Mouse (Mus musculus) liver, embryonic 14.5 days (tissue): ENCODE measurements around the gene 2900026A02Rik. TPM values are rescaled to one million over a fixed set of nuclear protein-coding genes. Genes with fewer than 3 reads are reported as not detected.

Experiments
- ATAC-seq: fragments of 200-750 bp; cut with Nextera tagmentation; 2 replicates; pipeline ENCODE4 v1.8.0; 2017; ENCODE audit warnings: moderate number of reproducible peaks, mild to moderate bottlenecking, moderate library complexity; ENCODE audit not compliant: insufficient read depth
- DNase-seq, 3 experiments: peaks; one replicate each; pipeline ENCODE4 v3.0.0-alpha.2; 2012 to 2013; ENCODE audit warnings: low read depth in 3 of 3, low spot score in 3 of 3
- H3K27ac ChIP-seq: fragments of 300-500 bp; sonication (generic); 2 replicates; pipeline ENCODE4 v1.5.1; 2014; ENCODE audit warnings: moderate library complexity, mild to moderate bottlenecking, control low read depth, inconsistent platforms
- H3K27me3 ChIP-seq: fragments of 300-500 bp; sonication (generic); 2 replicates; pipeline ENCODE4 v1.6.1; 2014; ENCODE audit warnings: mild to moderate bottlenecking, low read length, moderate library complexity; ENCODE audit not compliant: control insufficient read depth, insufficient read depth
- H3K36me3 ChIP-seq: fragments of 300-500 bp; sonication (generic); replicated peaks from 2 replicates; pipeline ENCODE4 v1.6.1; 2014; ENCODE audit warnings: low read depth; ENCODE audit not compliant: control insufficient read depth, insufficient read depth
- H3K4me1 ChIP-seq, 2 experiments: fragments of 200-500 bp in 1 of 2; fragments of 300-500 bp in 1 of 2; sonication (generic) in 1 of 2; replicated peaks; 2 replicates each; pipeline ENCODE4 v1.6.1; 2012 to 2014; ENCODE audit warnings: antibody characterized with exemption in 1 of 2, inconsistent platforms in 1 of 2, low read length in 1 of 2; ENCODE audit not compliant: control insufficient read depth in 2 of 2, insufficient read depth in 2 of 2
- H3K4me2 ChIP-seq: fragments of 300-500 bp; sonication (generic); 2 replicates; pipeline ENCODE4 v1.6.1; 2014; ENCODE audit warnings: low read depth, mild to moderate bottlenecking, control low read depth, moderate library complexity
- H3K4me3 ChIP-seq, 2 experiments: fragments of 200-500 bp in 1 of 2; fragments of 300-500 bp in 1 of 2; sonication (generic) in 1 of 2; 2 replicates each; pipeline ENCODE4 v1.5.1; 2012 to 2014; ENCODE audit warnings: low read depth in 2 of 2, low read length in 2 of 2, mild to moderate bottlenecking in 2 of 2, control low read depth in 1 of 2, inconsistent platforms in 1 of 2, moderate library complexity in 1 of 2; ENCODE audit not compliant: insufficient read depth in 1 of 2
- H3K9ac ChIP-seq: fragments of 300-500 bp; sonication (generic); replicated peaks from 2 replicates; pipeline ENCODE4 v1.6.1; 2014; ENCODE audit warnings: mild to moderate bottlenecking, control low read depth, moderate library complexity
- H3K9me3 ChIP-seq: fragments of 300-500 bp; sonication (generic); 2 replicates; pipeline ENCODE4 v1.6.1; 2016; ENCODE audit warnings: low read length, mixed read lengths; ENCODE audit not compliant: control insufficient read depth
- CTCF ChIP-seq: IDR thresholded peaks from 2 replicates; pipeline ENCODE4 v1.5.1; 2016; ENCODE audit warnings: antibody characterized with exemption, low read depth, control low read depth
- EP300 ChIP-seq: IDR thresholded peaks from 2 replicates; pipeline ENCODE4 v1.6.1; 2016; ENCODE audit warnings: antibody characterized with exemption, low read depth
- WGBS: fragments of 180-500 bp; shearing (Covaris S2); extraction: QIAGEN DNeasy Blood & Tissue Kit; methylation state at CpG from one replicate; pipeline ENCODE4 v1.1.7; 2014; ENCODE audit not compliant: insufficient replicate concordance; 5-methylcytosine and 5-hydroxymethylcytosine counted together
- polyA plus RNA-seq, 2 experiments: library from polyadenylated mRNA; depleted of rRNA in 1 of 2; stranded (reverse) in 1 of 2; unstranded in 1 of 2; fragments of >200 nt; fragmentation: Nextera tagmentation in 1 of 2; extraction: Ambion mirVana in 1 of 2; gene quantifications; 2 replicates each; pipeline versions ENCODE4 v1.2.1 to v1.2.3; 2012 to 2014

2900026A02Rik gene
- polyA plus RNA-seq (2012; rRNA removed) (1.1 and 1.2 TPM in 2 replicates), polyA plus RNA-seq (2014; fragmentation: Nextera tagmentation; extraction: Ambion mirVana) (0.63 and 0.68 TPM in 2 replicates)

- Histone ChIP-seq H3K9ac (peak within 1 kb of the TSS; percentile 37), H3K27ac (no peak within 1 kb of the TSS), H3K27me3 (peaks cover 5% of the 10 kb centered on the region; the same call in 1 of the 2 replicates), H3K4me3 (peak within 1 kb of the TSS; percentile 59), H3K4me2 (peak within 1 kb of the TSS; percentile 69), H3K9me3 (no peaks in the 10 kb centered on the region), H3K36me3 (no peaks in the 10 kb centered on the region), H3K4me1 (peaks cover 0 to 5% of the 10 kb centered on the region in 2 experiments; a peak in 1 of 4 replicates)
- peak in 1 of 3 experiments; percentile 24 for DNase-seq
- TF ChIP-seq CTCF: peak; percentile 75
- TF ChIP-seq EP300: no peak
- ATAC-seq: peak; percentile 50; the same call in 1 of the 2 replicates
- 8% methylated on average over 61 of the region's 62 CpGs for WGBS
Observed at GRCm38 (mm10) chr5:113221147-113221865, at the start of gene 2900026A02Rik. 2900026A02Rik (minus strand) TSS chr5:113221236.

GRCm38 (mm10) chr5:113270043-113270442, 49.0 kb upstream of the 2900026A02Rik start:
- Histone ChIP-seq H3K4me3 (no peak overlapping the region), H3K9me3 (no peaks in the 10 kb centered on the region), H3K4me2 (no peak overlapping the region), H3K4me1 (no peaks in the 10 kb centered on the region), H3K9ac (no peak overlapping the region), H3K27me3 (no peaks in the 10 kb centered on the region), H3K36me3 (no peaks in the 10 kb centered on the region), H3K27ac (no peak overlapping the region)
- ATAC-seq (no peak), DNase-seq (no peak)
- peak; percentile 52 for TF ChIP-seq CTCF
- TF ChIP-seq EP300: no peak
- whole genome bisulfite sequencing: 51% methylated on average over 3 of the region's 3 CpGs

GRCm38 (mm10) chr5:113268246-113268645, 47.2 kb upstream of the 2900026A02Rik start:
- no peaks in the 10 kb centered on the region for H3K27me3 ChIP-seq
- ATAC-seq (no peak), DNase-seq (no peak)
- H3K4me3 ChIP-seq: no peak overlapping the region
- H3K4me2 ChIP-seq: no peak overlapping the region
- H3K9me3 ChIP-seq: no peaks in the 10 kb centered on the region
- no peak overlapping the region for H3K27ac ChIP-seq
- no peak overlapping the region for H3K9ac ChIP-seq
- no peak for TF ChIP-seq CTCF
- no peak for TF ChIP-seq EP300
- no peaks in the 10 kb centered on the region for H3K4me1 ChIP-seq
- H3K36me3 ChIP-seq: no peaks in the 10 kb centered on the region

DNA sequence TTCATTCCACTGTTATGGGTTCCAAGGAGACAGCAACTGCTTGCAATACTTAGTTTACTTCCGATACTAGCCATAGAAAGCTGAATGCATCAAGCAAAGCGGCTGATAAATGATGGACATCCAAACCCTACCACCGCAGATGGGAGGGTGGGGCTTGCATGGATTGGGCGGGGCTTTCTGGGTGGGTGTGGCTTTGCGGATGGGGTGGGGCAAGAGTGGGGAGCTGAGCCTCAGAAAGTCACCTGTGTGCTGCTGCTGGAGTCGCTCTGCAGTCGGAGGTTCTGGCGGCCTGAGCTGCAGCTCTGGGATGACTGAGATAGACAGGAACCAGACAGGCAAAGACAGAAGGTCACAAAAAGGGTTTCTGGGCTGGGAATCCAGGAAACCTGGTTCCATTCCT, 44.6 kb upstream of the 2900026A02Rik start:
- Histone ChIP-seq H3K36me3 (no peaks in the 10 kb centered on the region), H3K4me3 (no peak overlapping the region), H3K9ac (no peak overlapping the region), H3K27ac (no peak overlapping the region), H3K9me3 (no peaks in the 10 kb centered on the region), H3K27me3 (no peaks in the 10 kb centered on the region), H3K4me1 (no peaks in the 10 kb centered on the region), H3K4me2 (no peak overlapping the region)
- TF ChIP-seq EP300 (no peak), CTCF (no peak)
- DNase-seq (no peak), ATAC-seq (no peak)
- 65% methylated on average over 8 of the region's 8 CpGs for WGBS

GRCm38 (mm10) chr5:113250806-113251205, 29.8 kb upstream of the 2900026A02Rik start:
- TF ChIP-seq CTCF: no peak
- no peak for TF ChIP-seq EP300
- H3K4me1 ChIP-seq: no peaks in the 10 kb centered on the region
- H3K9me3 ChIP-seq: no peaks in the 10 kb centered on the region
- no peaks in the 10 kb centered on the region for H3K27me3 ChIP-seq
- DNase-seq: no peak
- no peak overlapping the region for H3K4me2 ChIP-seq
- H3K27ac ChIP-seq: no peak overlapping the region
- no peak overlapping the region for H3K4me3 ChIP-seq
- WGBS: 72% methylated on average over 11 of the region's 11 CpGs
- H3K36me3 ChIP-seq: no peaks in the 10 kb centered on the region
- H3K9ac ChIP-seq: no peak overlapping the region
- ATAC-seq: no peak
